Mouse (Mus musculus): Measurements from ENCODE around the gene Mup13. TPM values are rescaled to one million over a fixed set of nuclear protein-coding genes. Genes with fewer than 3 reads are reported as not detected.
"Not testable (repeated sequence)": the region's sequence is repeated elsewhere in the genome, so short reads cannot be mapped to it uniquely, and the experiment has no call there.

Mup13 gene
- not detected in 2 replicates for polyA plus RNA-seq (2014; fragmentation: Nextera tagmentation; extraction: Ambion mirVana)

- H3K4me3 ChIP-seq (ENCODE audit: low read depth, low read length); H3K9ac ChIP-seq (replicated peaks; ENCODE audit: low read depth, low read length); H3K27ac ChIP-seq (ENCODE audit: low read length); H3K4me1 ChIP-seq (ENCODE audit: control insufficient read depth, insufficient read depth, low read length); H3K4me2 ChIP-seq (replicated peaks; ENCODE audit: low read depth, low read length); H3K36me3 ChIP-seq (ENCODE audit: control insufficient read depth, insufficient read depth, low read length); H3K9me3 ChIP-seq (ENCODE audit: control insufficient read depth, low read depth, low read length); ATAC-seq (ENCODE audit: insufficient number of reproducible peaks, insufficient read depth, low FRiP score, low read depth); H3K27me3 ChIP-seq (ENCODE audit: control insufficient read depth, insufficient read depth, low read length): not testable (repeated sequence)
- 77% methylated on average over 4 of the region's 4 CpGs for WGBS
Measured at GRCm38 (mm10) chr4:61228186-61228585, at the start of gene Mup13. Mup13 (minus strand) TSS chr4:61228286.

Other genes with a start within 250 kb of the Mup13 start
- not detected in 2 replicates for gene Mup14, start 75.7 kb upstream of the Mup13 start, polyA plus RNA-seq (2014; fragmentation: Nextera tagmentation; extraction: Ambion mirVana)
- not detected in 2 replicates for gene Mup15, start 211.5 kb upstream of the Mup13 start, polyA plus RNA-seq (2014; fragmentation: Nextera tagmentation; extraction: Ambion mirVana)

Data from stomach, embryonic 14.5 days (tissue).